Mouse (Mus musculus): ENCODE measurements at regions not wholly inside any gene's neighbourhood (a gene's known extent, or its start where the extent isn't known, plus 50 kb on each side); places are given as distances from the start of the nearest gene placed in this dataset.
A peak's percentile ranks its signal among the peaks of the same experiment; 100 is the strongest.

DNA sequence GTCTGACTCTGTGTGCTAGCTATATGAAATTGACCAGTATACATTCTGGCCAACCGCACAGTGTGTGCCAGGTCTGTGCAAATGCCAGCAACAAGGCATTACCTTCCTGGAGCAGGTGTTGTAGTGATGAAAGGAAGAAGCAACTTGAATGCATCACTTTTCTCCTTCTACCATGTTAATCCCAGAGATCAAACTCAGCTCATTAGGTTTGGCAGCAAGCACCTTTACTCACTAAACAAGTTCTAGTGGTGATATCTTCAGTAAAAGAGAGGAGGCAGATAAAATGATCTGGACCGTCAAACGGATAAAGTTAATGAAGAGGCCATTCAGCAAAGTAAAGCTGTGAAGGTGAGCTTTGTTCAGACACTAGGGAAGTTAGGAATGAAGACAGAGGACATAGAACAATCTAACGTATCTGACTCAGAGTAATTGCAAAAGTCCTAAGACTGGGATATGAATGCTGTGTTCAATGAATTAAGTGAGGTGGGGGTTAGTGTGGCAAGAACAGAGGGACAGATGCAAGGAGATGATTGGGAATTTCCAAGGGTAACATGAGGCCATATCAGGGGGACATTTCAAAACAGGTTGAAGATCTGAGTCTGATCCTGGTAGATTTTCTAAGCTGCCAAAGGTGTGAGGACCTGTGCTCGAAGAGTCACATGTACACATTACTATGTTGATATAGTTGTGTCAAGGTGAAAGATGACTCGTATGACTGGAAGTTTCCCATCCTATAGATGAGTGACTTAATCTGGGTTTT is 1478.4 kb upstream of the Slc10a2 start:
- DNase-seq (ENCODE audit: low read depth, low spot score) = no peak

DNA sequence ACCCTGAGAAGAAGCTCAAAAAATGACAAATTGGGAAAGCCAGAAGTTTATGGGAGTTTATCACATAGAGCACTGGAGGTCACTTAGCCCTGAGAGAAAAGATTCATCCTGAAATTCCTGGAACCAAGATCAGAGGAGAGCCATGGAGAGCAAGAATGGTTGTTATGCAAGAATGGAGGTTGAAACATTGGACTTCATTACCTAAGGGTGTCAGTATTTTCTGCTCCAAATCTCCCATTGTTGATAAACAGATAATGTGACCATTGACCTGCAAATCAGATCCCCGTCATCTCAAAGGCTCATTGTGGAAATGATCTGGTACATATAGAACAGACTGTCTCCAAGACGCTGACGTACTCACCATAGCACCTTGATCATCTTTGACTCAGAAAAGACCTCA is 1477.6 kb upstream of the Slc10a2 start:
- no peak for DNase-seq (ENCODE audit: low read depth, low spot score)

DNA sequence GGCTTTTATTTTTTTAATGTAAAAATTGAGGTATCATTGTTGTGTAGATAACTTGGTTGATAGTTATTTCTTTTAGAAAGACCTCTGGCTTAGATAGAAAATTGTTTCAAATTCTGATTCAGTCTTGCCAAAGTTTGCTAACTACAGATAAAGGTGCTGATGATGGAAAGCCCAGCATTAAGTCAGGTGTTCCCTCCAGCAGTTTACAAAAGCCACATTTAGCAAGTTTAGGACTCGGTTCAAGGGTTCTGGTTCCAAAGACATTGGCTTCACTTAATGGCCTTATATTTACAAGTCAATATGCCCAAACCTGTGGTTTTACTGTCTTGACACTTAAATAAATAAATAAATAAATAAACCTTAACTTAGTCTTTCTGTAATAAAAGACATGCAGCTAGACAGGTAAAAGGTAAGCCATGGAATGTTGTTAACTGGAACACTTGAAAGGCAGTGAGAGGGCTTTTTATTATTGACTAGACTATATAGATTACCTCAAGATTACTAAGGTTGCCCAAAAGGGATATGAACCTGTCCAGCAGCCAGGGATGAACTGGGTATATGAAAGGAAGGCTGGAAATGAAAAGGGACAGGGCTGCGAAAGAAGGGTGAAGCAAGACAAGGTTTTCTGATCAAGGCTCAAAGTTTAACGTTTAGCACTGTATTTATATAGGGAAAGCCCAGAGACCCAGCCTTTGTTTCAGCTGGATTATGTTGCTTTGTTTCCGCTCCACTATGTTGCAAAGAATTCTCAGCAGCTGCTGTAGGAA is 1472.9 kb upstream of the Slc10a2 start:
- DNase-seq (ENCODE audit: low read depth, low spot score) = no peak

DNA sequence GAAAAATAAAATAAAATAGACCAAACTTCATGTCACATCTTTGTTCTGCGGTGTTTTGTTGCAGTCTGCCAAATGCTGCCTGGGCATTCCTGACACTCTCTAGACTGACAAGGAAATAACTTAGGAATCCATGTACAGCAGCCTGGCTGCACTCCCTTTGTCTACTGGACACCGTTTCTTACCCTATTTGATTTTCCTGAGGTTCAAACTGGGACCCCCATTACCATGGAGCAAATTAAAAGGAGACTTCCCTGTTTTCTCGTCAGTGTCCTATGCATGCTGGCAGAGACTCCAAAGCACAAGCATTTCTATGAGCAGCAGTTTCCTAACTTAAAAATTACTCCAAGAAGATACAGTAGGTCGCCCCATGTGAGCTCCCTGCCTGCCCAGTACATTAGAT is 1470.1 kb upstream of the Slc10a2 start:
- DNase-seq (ENCODE audit: low read depth, low spot score) = peak; percentile 33

DNA sequence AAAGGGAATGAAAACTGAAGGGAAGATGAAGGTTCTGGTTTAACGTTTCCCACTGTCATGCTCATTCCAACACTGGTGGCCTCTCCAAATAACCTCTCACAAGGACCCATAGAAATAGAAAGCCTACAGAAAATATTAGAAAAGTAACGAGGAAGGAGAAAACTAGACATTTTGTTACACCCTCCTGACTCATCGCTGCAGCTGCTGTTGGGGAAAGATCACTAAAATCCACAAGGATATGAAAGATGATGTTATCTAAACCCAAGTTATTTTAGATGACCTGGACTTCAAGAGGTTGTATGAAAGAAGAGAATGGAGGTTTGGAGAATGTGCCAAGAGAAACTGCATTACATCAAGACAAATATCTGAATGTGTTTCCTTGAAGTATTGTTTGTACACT is 1468.3 kb upstream of the Slc10a2 start:
- peak; percentile 44 for DNase-seq (ENCODE audit: low read depth, low spot score)

DNA sequence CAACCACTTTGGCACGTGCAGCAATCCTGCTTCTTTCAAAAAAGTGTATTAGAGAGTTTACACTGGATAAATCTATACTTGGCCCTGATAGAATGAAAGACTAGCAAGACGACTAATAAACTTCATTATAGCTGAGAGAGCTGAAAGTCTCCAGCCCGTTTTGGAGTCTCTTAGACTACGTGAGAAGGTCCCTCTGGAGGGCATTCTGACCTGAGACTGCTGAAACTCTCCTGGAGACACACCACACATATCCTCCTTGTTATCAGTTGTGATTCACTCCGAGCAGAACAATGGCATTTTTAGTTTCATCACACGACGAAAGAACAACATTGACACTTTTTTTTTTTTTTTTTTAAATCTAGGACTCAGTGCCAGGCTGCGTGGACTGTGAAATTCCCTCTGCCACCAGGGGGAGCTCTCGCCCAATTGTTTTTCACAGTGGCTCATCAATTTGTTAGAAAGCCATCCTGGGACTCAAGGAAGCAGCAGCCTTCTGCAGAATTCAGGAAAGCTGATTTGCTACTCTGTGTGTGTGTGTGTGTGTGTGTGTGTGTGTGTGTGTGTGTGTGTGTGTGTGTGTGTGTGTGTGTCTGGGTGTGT is 1467.0 kb upstream of the Slc10a2 start:
- DNase-seq (ENCODE audit: low read depth, low spot score) = peak; percentile 95

DNA sequence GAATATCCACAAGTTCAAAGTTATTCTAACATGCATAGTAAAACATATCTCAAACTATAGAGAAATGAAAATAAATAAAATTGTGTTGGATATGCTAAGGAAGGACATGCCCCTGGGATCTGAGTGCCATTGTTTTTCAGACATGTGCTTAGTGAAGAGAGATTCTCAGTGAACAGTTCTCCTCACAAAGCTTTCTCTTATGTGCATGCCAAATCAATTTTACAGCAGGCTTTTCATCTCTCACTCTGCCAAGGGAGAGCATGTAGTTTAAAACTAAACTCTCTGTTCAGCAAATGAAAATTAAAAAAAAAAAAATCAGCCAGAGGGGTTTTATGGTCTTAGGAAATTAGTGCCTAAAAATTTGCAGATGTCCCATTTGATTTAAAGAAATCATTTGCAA is 1445.8 kb upstream of the Slc10a2 start:
- no peak for DNase-seq (ENCODE audit: low read depth, low spot score)

DNA sequence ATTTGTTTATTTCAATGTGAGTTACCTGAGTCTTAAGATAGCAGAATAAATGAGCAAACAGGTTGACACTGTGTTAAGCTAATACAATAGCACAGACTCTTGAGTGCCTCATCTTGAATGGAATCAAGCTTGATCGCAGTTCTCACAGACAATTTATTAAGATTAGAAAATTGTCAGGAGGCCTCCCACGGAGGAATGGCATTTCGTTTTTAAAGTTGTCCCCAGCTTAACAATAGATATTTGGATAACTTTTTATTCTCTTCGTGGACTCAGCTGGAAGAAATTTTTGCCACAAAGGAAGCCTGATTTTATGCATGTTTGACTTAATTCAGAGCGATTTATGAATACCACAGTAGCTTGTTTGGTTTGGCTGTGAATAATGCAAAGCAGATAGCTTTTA is 1422.0 kb upstream of the Slc10a2 start:
- DNase-seq (ENCODE audit: low read depth, low spot score) = no peak

DNA sequence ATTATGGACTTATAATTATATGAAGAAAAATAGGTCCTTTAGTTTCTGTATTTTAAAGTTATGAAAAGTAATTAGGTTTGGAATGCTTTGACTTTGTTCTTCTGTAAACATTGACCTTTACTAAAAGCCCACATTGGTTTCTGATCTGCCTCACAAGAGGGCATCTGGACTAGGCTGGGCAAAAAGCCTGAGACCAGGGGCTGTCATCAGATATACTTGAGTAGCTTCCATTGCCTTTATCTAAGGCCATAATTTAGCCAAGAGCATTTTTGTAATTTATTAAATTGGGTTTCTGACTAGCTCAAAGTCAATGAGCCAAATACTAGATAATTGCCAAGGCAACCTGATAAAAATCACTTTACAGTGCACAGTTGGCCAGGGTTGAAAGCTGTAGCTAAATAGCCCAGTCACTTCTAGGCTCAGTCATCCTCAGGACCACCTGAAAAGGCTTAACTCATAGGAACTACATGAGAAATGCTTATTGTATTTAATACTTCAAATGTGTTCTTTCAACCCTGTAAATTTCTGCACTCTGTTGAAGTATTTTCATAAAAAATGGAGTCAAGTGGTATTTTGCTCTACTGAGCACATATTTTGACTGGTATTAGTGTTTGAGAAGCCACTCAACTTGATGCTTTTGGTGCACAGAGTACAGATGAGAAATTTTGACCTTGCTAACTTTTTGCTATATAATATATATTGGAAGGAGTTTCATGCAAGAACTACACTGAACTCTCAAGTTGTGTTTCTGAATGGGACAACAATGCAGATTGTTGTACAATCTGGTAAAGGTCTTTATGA is 1410.9 kb upstream of the Slc10a2 start:
- no peak for DNase-seq (ENCODE audit: low read depth, low spot score)

DNA sequence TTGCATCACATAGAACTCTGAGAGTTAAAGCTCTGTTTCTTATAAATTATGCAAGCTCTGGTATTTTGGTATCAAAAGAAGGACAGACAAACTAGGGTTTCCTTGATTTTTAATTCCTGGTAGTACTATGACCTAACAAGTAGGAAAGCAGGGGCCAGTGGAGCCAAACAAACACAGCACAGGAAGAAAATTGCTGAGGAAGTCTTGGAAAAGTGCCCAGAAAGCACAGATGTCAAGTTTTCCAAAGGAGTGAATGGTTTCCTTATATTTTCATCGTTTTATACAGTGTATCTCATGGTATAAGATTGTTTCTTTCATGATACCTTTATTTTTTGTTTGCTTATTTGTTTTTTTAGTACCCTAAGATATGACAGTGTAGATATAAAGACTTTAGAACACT is 1387.3 kb upstream of the Slc10a2 start:
- peak; percentile 72 for DNase-seq (ENCODE audit: low read depth, low spot score)

DNA sequence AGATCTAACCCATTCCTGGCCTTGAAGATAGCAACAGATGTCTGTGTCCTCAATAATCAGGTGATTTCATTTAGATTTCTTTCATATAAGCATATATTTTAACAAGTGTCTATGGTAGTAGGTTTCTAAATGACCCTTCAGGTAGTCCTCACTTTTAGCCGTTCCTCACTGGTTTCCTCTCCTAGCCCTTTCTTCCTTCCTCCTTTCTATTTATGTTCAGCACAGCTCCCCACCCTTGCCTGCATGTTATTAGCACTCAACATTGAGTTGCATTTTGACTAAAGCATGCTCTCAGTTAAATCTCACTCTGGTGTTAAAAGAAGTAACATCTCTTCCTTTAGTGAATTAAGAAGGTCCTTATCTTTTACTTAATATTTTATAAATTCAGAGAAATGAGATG is 1376.8 kb upstream of the Slc10a2 start:
- no peak for DNase-seq (ENCODE audit: low read depth, low spot score)

DNA sequence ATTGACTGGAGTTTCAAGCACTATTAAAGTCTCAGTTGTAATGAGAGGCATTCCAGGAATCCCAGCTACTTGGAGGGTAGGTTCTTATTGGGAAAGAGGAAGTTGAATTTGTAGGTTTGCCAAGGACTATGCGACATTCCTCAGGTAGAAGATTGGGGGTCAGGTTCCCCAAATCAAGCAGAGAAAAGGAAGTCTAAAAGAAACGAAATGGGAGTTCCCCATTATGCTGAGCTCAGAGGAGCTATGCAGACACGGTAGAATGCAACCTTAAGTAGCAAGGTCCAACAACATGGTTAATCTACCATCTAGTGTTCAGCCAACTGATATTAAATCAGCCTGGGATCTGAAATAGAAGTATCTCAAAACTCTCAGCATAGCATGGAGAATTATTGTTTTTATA is 1365.9 kb upstream of the Slc10a2 start:
- DNase-seq (ENCODE audit: low read depth, low spot score) = no peak

DNA sequence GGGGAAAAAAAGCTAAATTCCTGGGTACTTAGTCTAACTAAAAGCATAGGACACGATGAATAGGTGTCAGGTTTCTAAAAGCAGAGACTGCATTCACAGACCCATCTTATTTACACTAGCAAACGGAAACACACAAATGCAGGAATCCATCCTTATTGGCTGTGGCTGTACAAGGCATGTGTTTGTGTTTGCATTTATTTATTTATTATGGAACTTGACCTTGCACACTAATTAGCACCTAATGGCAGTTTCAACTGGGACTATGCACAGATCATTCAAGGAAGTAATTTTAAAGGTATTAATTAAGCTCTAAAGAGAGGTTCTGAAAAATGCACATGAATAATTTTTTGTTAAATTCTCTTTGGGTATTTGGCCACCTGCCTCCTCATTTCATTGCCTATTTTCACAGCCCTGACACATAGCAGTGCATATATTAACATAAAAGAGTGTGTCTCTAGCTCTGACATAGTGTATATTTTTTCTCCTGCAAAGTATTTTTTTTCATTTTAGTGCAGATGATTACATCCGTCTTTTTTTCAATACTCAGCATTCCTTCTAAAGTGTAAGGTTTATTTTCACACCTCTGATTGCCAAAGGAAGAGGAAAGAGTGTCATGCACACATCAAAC is 1351.5 kb upstream of the Slc10a2 start:
- no peak for DNase-seq (ENCODE audit: low read depth, low spot score)

DNA sequence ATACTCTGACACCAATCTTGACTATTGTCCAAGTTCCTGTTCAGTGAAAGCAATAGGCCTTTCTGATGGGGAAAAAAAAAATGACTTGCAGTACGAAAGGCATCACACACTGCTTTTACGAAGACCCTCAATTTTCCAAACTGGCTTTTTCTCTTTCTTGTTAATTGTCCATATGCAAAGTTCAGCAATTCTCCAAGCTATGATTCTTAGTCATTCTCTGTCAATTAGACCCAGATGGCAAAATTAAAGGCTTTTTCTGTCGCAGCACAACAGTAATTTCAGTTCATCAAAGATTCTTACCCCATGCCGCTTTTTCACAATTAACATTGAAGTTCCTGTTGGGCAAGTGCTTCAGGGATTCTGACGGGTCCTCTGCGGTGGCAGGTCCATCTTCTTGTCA is 1343.2 kb upstream of the Slc10a2 start:
- no peak for DNase-seq (ENCODE audit: low read depth, low spot score)

DNA sequence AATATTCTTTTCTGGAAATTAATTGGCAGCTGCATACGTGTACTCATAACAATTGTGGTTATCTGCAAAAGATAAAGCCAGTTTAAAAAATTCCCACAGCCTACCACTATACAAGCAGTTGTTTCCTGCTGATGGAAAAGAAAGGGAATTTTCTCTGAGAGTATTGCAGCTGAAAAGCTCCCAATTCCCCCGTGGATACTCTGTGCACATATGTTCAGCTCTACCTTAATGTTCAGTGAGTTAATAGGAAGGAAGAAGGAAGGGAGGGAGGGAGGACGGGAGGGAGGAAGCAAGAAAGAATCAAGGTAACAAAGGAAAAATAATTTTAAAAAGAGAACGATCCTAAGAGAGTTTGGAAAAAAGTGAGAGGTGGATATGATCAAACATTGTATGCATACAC is 1333.9 kb upstream of the Slc10a2 start:
- DNase-seq (ENCODE audit: low read depth, low spot score) = no peak
